8 mouse cellular contexts compared by ENCODE assay signal in the genomic region with DNA sequence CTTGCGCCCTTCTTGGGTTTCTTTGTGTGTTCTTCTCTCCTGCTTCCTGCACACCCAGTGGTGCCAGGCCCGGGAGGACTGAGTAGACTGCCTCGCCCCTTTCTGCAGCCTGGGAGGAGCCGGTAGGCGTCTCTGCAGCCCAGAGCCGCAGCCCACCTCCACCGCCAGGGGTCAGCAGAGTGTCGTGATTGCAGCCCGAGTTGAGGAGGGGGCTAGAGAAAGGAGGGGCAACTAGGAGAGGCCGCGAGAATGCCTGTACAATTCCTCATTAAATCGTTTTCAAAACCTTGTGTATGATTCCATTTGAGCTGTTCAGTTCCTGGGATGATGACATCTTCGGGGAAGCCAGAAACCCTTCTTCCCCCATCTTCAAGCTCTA. TPM values are rescaled to one million over a fixed set of nuclear protein-coding genes. Genes with fewer than 3 reads are reported as not detected.
DNase-seq lines count a peak whose midpoint lies in the region; ATAC-seq and TF ChIP-seq lines count a peak whose summit lies in the region.

No protein-coding gene starts in this region.

- peaks cover 61% of the 10 kb centered on the region for H3K4me1 ChIP-seq in E14TG2a.4 (replicated peaks; ENCODE audit: low read depth, low read length)
- peaks cover 60% of the 10 kb centered on the region for H3K4me1 ChIP-seq in forebrain, embryonic 14.5 days (ENCODE audit: control insufficient read depth, insufficient read depth, low read length)
- peaks cover 29% of the 10 kb centered on the region for H3K4me1 ChIP-seq in lung, embryonic 14.5 days (ENCODE audit: insufficient read depth)
- H3K4me1 ChIP-seq in olfactory bulb, adult 2 months (ENCODE audit: control insufficient read depth, insufficient read depth, low read length), result peaks cover 52% of the 10 kb centered on the region
- peaks cover 45% of the 10 kb centered on the region for H3K4me1 ChIP-seq in thymus, adult 2 months (replicated peaks; ENCODE audit: control insufficient read depth, insufficient read depth, low read length)

- peak; percentile 76 for DNase-seq in c-Kit-positive CD71-positive TER-119-positive erythroid progenitor cells, embryonic 14.5 days (ENCODE audit: low spot score)
- peak; percentile 97 for DNase-seq in forebrain, embryonic 14.5 days (ENCODE audit: low spot score)
- peak; percentile 92 to 95 for DNase-seq in heart, postnatal 14 days
- DNase-seq in layer of hippocampus, adult 18-20 months (ENCODE audit: low spot score in 2 of 2), result peak; percentile 88 to 94
- DNase-seq in lung, embryonic 14.5 days, result peak; percentile 98
- peak; percentile 95 for DNase-seq in thymus, adult 2 months

- peaks cover 50% of the 10 kb centered on the region for H3K27me3 ChIP-seq in E14TG2a.4 (ENCODE audit: insufficient read depth, low read length)
- H3K27me3 ChIP-seq in forebrain, embryonic 14.5 days (replicated peaks; ENCODE audit: control insufficient read depth, insufficient read depth, low read length), result no peaks in the 10 kb centered on the region
- no peaks in the 10 kb centered on the region for H3K27me3 ChIP-seq in lung, embryonic 14.5 days (ENCODE audit: insufficient read depth, low read length)
- no peaks in the 10 kb centered on the region; the same call in 1 of the 2 replicates for H3K27me3 ChIP-seq in thymus, adult 2 months (ENCODE audit: control insufficient read depth, insufficient read depth, low read length)

- peak overlapping the region; percentile 91 for H3K4me3 ChIP-seq in E14TG2a.4 (replicated peaks; ENCODE audit: low read length)
- peak overlapping the region; percentile 92 for H3K4me3 ChIP-seq in forebrain, embryonic 14.5 days (ENCODE audit: low read depth, low read length)
- peak overlapping the region; percentile 57 for H3K4me3 ChIP-seq in lung, embryonic 14.5 days (ENCODE audit: low read depth, low read length)
- peak overlapping the region; percentile 89 for H3K4me3 ChIP-seq in olfactory bulb, adult 2 months (ENCODE audit: insufficient read depth, low read depth, low read length)
- H3K4me3 ChIP-seq in thymus, adult 2 months (ENCODE audit: control insufficient read depth, insufficient read depth, low read length), result peak overlapping the region; percentile 18; the same call in 1 of the 2 replicates

- H3K9ac ChIP-seq in forebrain, embryonic 14.5 days (ENCODE audit: low read length), result peak overlapping the region; percentile 96; the same call in 1 of the 2 replicates
- H3K9ac ChIP-seq in lung, embryonic 14.5 days, result peak overlapping the region; percentile 93

- intact Hi-C loops in heart, postnatal 14 days (cut with DNase I), result loop anchor here (1.0 to 5.0 kb wide), 3 partner anchors 10 to 174 kb away; no protein-coding TSS in a partner anchor

- no peaks in the 10 kb centered on the region; the same call in 1 of the 2 replicates for H3K36me3 ChIP-seq in E14TG2a.4 (ENCODE audit: insufficient read depth, low read length)
- no peaks in the 10 kb centered on the region for H3K36me3 ChIP-seq in forebrain, embryonic 14.5 days (ENCODE audit: control insufficient read depth, insufficient read depth, low read length)
- no peaks in the 10 kb centered on the region for H3K36me3 ChIP-seq in lung, embryonic 14.5 days (ENCODE audit: insufficient read depth)
- no peaks in the 10 kb centered on the region for H3K36me3 ChIP-seq in thymus, adult 2 months (ENCODE audit: control insufficient read depth, insufficient read depth, low read length)

- WGBS in forebrain, embryonic 14.5 days, result under 1% methylated on average over 13 of the region's 13 CpGs
- under 1% methylated on average over 13 of the region's 13 CpGs for WGBS in lung, embryonic 14.5 days
- WGBS in olfactory bulb, adult 2 months, result 1% methylated on average over 13 of the region's 13 CpGs
- under 1% methylated on average over 13 of the region's 13 CpGs for WGBS in thymus, adult 2 months

- peak overlapping the region; percentile 91 for H3K27ac ChIP-seq in forebrain, embryonic 14.5 days (ENCODE audit: low read depth, low read length)
- H3K27ac ChIP-seq in lung, embryonic 14.5 days (ENCODE audit: low read depth), result peak overlapping the region; percentile 97
- H3K27ac ChIP-seq in olfactory bulb, adult 2 months (ENCODE audit: insufficient read depth, low read depth, low read length), result peak overlapping the region; percentile 91
- H3K27ac ChIP-seq in thymus, adult 2 months (ENCODE audit: control insufficient read depth, insufficient read depth, low read length), result no peak overlapping the region

- peak; percentile 78 for ATAC-seq in forebrain, embryonic 14.5 days
- ATAC-seq in lung, embryonic 14.5 days (ENCODE audit: insufficient read depth), result peak; percentile 75

- no peaks in the 10 kb centered on the region for H3K9me3 ChIP-seq in E14TG2a.4 (ENCODE audit: low read length)
- no peaks in the 10 kb centered on the region for H3K9me3 ChIP-seq in forebrain, embryonic 14.5 days (replicated peaks; ENCODE audit: control insufficient read depth, low read length)
- H3K9me3 ChIP-seq in lung, embryonic 14.5 days (ENCODE audit: low read depth, low read length), result no peaks in the 10 kb centered on the region

- peak overlapping the region; percentile 94 for H3K4me2 ChIP-seq in forebrain, embryonic 14.5 days (ENCODE audit: low read length)
- H3K4me2 ChIP-seq in lung, embryonic 14.5 days, result peak overlapping the region; percentile 90

- TF ChIP-seq POLR2A in olfactory bulb, adult 2 months (IDR thresholded peaks at IDR 0.05; ENCODE audit: insufficient read depth, low read depth, low read length), result no peak
- no peak for TF ChIP-seq POLR2A in thymus, adult 2 months (IDR thresholded peaks at IDR 0.05; ENCODE audit: control insufficient read depth, extremely low read depth, insufficient read depth, low read length, poor library complexity)

- peak; percentile 92 for TF ChIP-seq CTCF in E14TG2a.4 (conservative IDR thresholded peaks at IDR 0.05; ENCODE audit: low read length)
- peak; percentile 99 for TF ChIP-seq CTCF in lung, embryonic 14.5 days (IDR thresholded peaks at IDR 0.05; ENCODE audit: low read depth)
- TF ChIP-seq CTCF in olfactory bulb, adult 2 months (IDR thresholded peaks at IDR 0.05; ENCODE audit: insufficient read depth, low read depth, low read length), result peak; percentile 96
- TF ChIP-seq CTCF in thymus, adult 2 months (IDR thresholded peaks at IDR 0.05; ENCODE audit: borderline replicate concordance, control insufficient read depth, extremely low read depth, insufficient read depth, low read length, poor library complexity), result peak; percentile 97

RNA-seq across cellular contexts. Expression of a gene that starts 1.6 kb away (rescaled TPM):
- polyA plus RNA-seq in forebrain, embryonic 14.5 days (2014; fragmentation: Nextera tagmentation; extraction: Ambion mirVana), result 25.3 and 32.7 TPM in 2 replicates
- total RNA-seq in heart, postnatal 14 days (2021), result 10 to 100 TPM; 10.6 to 10.9 TPM
- 10 to 100 TPM; 79.4 to 82.3 TPM for total RNA-seq in layer of hippocampus, adult 18-20 months (2021)
- polyA plus RNA-seq in lung, embryonic 14.5 days (2014; fragmentation: Nextera tagmentation; extraction: Ambion mirVana), result 12.1 and 12.9 TPM in 2 replicates
- not detected in 2 replicates for polyA plus RNA-seq in olfactory bulb, adult 2 months (2012; ENCODE audit: insufficient read depth, insufficient read length, low replicate concordance, missing spikeins)
- polyA plus RNA-seq in thymus, adult 2 months (2012; rRNA removed), result 47.4 and 52.7 TPM in 2 replicates

RNA-seq across cellular contexts. Expression of a gene that starts 2.2 kb away (rescaled TPM):
- polyA plus RNA-seq in forebrain, embryonic 14.5 days (2014; fragmentation: Nextera tagmentation; extraction: Ambion mirVana), result 16.3 and 18.7 TPM in 2 replicates
- 10 to 100 TPM; 49.1 to 50.0 TPM for total RNA-seq in heart, postnatal 14 days (2021)
- 100 to 1,000 TPM; 304 to 343 TPM for total RNA-seq in layer of hippocampus, adult 18-20 months (2021)
- polyA plus RNA-seq in lung, embryonic 14.5 days (2014; fragmentation: Nextera tagmentation; extraction: Ambion mirVana), result 18.4 and 21.1 TPM in 2 replicates
- polyA plus RNA-seq in olfactory bulb, adult 2 months (2012; ENCODE audit: insufficient read depth, insufficient read length, low replicate concordance, missing spikeins), result not detected in 2 replicates
- polyA plus RNA-seq in thymus, adult 2 months (2012; rRNA removed), result 99.0 and 100 TPM in 2 replicates

RNA-seq across cellular contexts. Expression of a gene that starts 23.8 kb away (rescaled TPM):
- polyA plus RNA-seq in forebrain, embryonic 14.5 days (2014; fragmentation: Nextera tagmentation; extraction: Ambion mirVana), result 1.2 and 1.8 TPM in 2 replicates
- 1 to 10 TPM; 2.0 to 2.7 TPM for total RNA-seq in heart, postnatal 14 days (2021)
- 1 to 10 TPM; 1.4 to 1.7 TPM for total RNA-seq in layer of hippocampus, adult 18-20 months (2021)
- polyA plus RNA-seq in lung, embryonic 14.5 days (2014; fragmentation: Nextera tagmentation; extraction: Ambion mirVana), result 3.0 and 3.2 TPM in 2 replicates
- polyA plus RNA-seq in olfactory bulb, adult 2 months (2012; ENCODE audit: insufficient read depth, insufficient read length, low replicate concordance, missing spikeins), result not detected in 2 replicates
- 14.2 and 18.9 TPM in 2 replicates for polyA plus RNA-seq in thymus, adult 2 months (2012; rRNA removed)

RNA-seq across cellular contexts. Expression of a gene that starts 24.7 kb away (rescaled TPM):
- 16.3 and 16.6 TPM in 2 replicates for polyA plus RNA-seq in forebrain, embryonic 14.5 days (2014; fragmentation: Nextera tagmentation; extraction: Ambion mirVana)
- total RNA-seq in heart, postnatal 14 days (2021), result 10 to 100 TPM in 1 of 2 experiments, 1 to 10 TPM in 1; 9.1 to 10.3 TPM
- total RNA-seq in layer of hippocampus, adult 18-20 months (2021), result 1 to 10 TPM; 6.7 to 7.5 TPM
- polyA plus RNA-seq in lung, embryonic 14.5 days (2014; fragmentation: Nextera tagmentation; extraction: Ambion mirVana), result 39.2 and 40.3 TPM in 2 replicates
- not detected in 2 replicates for polyA plus RNA-seq in olfactory bulb, adult 2 months (2012; ENCODE audit: insufficient read depth, insufficient read length, low replicate concordance, missing spikeins)
- 72.7 and 74.2 TPM in 2 replicates for polyA plus RNA-seq in thymus, adult 2 months (2012; rRNA removed)

RNA-seq across cellular contexts. Expression of a gene that starts 27.9 kb away (rescaled TPM):
- polyA plus RNA-seq in forebrain, embryonic 14.5 days (2014; fragmentation: Nextera tagmentation; extraction: Ambion mirVana), result not detected in 2 replicates
- total RNA-seq in heart, postnatal 14 days (2021), result not detected
- total RNA-seq in layer of hippocampus, adult 18-20 months (2021), result not detected
- polyA plus RNA-seq in lung, embryonic 14.5 days (2014; fragmentation: Nextera tagmentation; extraction: Ambion mirVana), result 0.16 TPM in 1 of 2 replicates, not detected in the other
- polyA plus RNA-seq in olfactory bulb, adult 2 months (2012; ENCODE audit: insufficient read depth, insufficient read length, low replicate concordance, missing spikeins), result not detected in 2 replicates
- 3.2 and 3.6 TPM in 2 replicates for polyA plus RNA-seq in thymus, adult 2 months (2012; rRNA removed)

Comparison
In these comparisons a context has a peak if more than half of its experiments do, and no peak if none do; other contexts are left out.
1. H3K4me3 ChIP-seq: peak in every context shown above with its lines; median percentile 92 in forebrain, embryonic 14.5 days; 91 in E14TG2a.4; 89 in olfactory bulb, adult 2 months; 57 in lung, embryonic 14.5 days; 18 in thymus, adult 2 months.